Mouse (Mus musculus): ENCODE results near the gene Tbx10. TPM values are rescaled to one million over a fixed set of nuclear protein-coding genes. Genes with fewer than 3 reads are reported as not detected.

The Tbx10 gene
- polyA plus RNA-seq (2012; rRNA removed), result 0.37 and 0.50 TPM in 2 replicates
- 0.28 and 0.30 TPM in 2 replicates for polyA plus RNA-seq (2014; fragmentation: Nextera tagmentation; extraction: Ambion mirVana)

GRCm38 (mm10) chr19:3992416-3992815 lies at the start of gene Tbx10:
TSS of gene Tbx10 (plus strand) at chr19:3992752.
- Histone ChIP-seq H3K36me3 (replicated peaks; ENCODE audit: control insufficient read depth, insufficient read depth, low read depth) (no peaks in the 10 kb centered on the region), H3K4me3 (ENCODE audit: insufficient read depth in 1 of 2, low read depth in 2 of 2, low read length in 2 of 2) (no peak within 1 kb of the TSS), H3K9ac (replicated peaks) (no peak within 1 kb of the TSS), H3K27ac (no peak within 1 kb of the TSS), H3K4me1 (replicated peaks; ENCODE audit: control insufficient read depth in 2 of 2, insufficient read depth in 2 of 2, low read length in 1 of 2) (0 out of 4 replicates have a peak, but pooled peaks cover 0 to 2% of the 10 kb centered on the region in 2 experiments), H3K4me2 (ENCODE audit: low read depth) (no peak within 1 kb of the TSS), H3K9me3 (ENCODE audit: control insufficient read depth, low read length) (no peaks in the 10 kb centered on the region), H3K27me3 (ENCODE audit: control insufficient read depth, insufficient read depth, low read length) (no peaks in the 10 kb centered on the region)
- DNase-seq (ENCODE audit: low read depth in 3 of 3, low spot score in 3 of 3) (no peak), ATAC-seq (ENCODE audit: insufficient read depth) (no peak)
- 44% methylated on average over 5 of the region's 5 CpGs for WGBS (ENCODE audit: insufficient replicate concordance)
- TF ChIP-seq CTCF (IDR thresholded peaks at IDR 0.05; ENCODE audit: low read depth) (no peak), EP300 (IDR thresholded peaks at IDR 0.05; ENCODE audit: low read depth) (no peak)

- Histone ChIP-seq H3K36me3 (replicated peaks; ENCODE audit: control insufficient read depth, insufficient read depth, low read depth) (no peaks in the 10 kb centered on the region), H3K4me3 (ENCODE audit: insufficient read depth in 1 of 2, low read depth in 2 of 2, low read length in 2 of 2) (peak overlapping the region; percentile 23 to 24), H3K9ac (replicated peaks) (no peak overlapping the region), H3K9me3 (ENCODE audit: control insufficient read depth, low read length) (no peaks in the 10 kb centered on the region), H3K27ac (no peak overlapping the region), H3K27me3 (ENCODE audit: control insufficient read depth, insufficient read depth, low read length) (no peaks in the 10 kb centered on the region), H3K4me2 (ENCODE audit: low read depth) (peak overlapping the region; percentile 58), H3K4me1 (replicated peaks; ENCODE audit: control insufficient read depth in 2 of 2, insufficient read depth in 2 of 2, low read length in 1 of 2) (peaks cover 0 to 13% of the 10 kb centered on the region in 2 experiments; a peak in 2 of 4 replicates)
- WGBS (ENCODE audit: insufficient replicate concordance), result 12% methylated on average over 27 of the region's 27 CpGs
- TF ChIP-seq EP300 (IDR thresholded peaks at IDR 0.05; ENCODE audit: low read depth) (no peak), CTCF (IDR thresholded peaks at IDR 0.05; ENCODE audit: low read depth) (no peak)
- ATAC-seq (ENCODE audit: insufficient read depth) (peak; percentile 85), DNase-seq (ENCODE audit: low read depth in 3 of 3, low spot score in 3 of 3) (peak; percentile 50 to 67 (median 55))
Observed at GRCm38 (mm10) chr19:3942986-3943735, 49.4 kb upstream of the Tbx10 start.

- Histone ChIP-seq H3K9me3 (ENCODE audit: control insufficient read depth, low read length) (no peaks in the 10 kb centered on the region), H3K27ac (no peak overlapping the region), H3K9ac (replicated peaks) (no peak overlapping the region), H3K27me3 (ENCODE audit: control insufficient read depth, insufficient read depth, low read length) (no peaks in the 10 kb centered on the region), H3K4me3 (ENCODE audit: insufficient read depth in 1 of 2, low read depth in 2 of 2, low read length in 2 of 2) (no peak overlapping the region), H3K36me3 (replicated peaks; ENCODE audit: control insufficient read depth, insufficient read depth, low read depth) (no peaks in the 10 kb centered on the region), H3K4me2 (ENCODE audit: low read depth) (no peak overlapping the region), H3K4me1 (replicated peaks; ENCODE audit: control insufficient read depth in 2 of 2, insufficient read depth in 2 of 2, low read length in 1 of 2) (peaks cover 0 to 13% of the 10 kb centered on the region in 2 experiments; a peak in 2 of 4 replicates)
- no peak for ATAC-seq (ENCODE audit: insufficient read depth)
- WGBS (ENCODE audit: insufficient replicate concordance), result 18% methylated on average over 10 of the region's 10 CpGs
- TF ChIP-seq EP300 (IDR thresholded peaks at IDR 0.05; ENCODE audit: low read depth) (no peak), CTCF (IDR thresholded peaks at IDR 0.05; ENCODE audit: low read depth) (no peak)
- no peak for DNase-seq (ENCODE audit: low read depth in 3 of 3, low spot score in 3 of 3)
Observed at GRCm38 (mm10) chr19:3945872-3946564, 46.5 kb upstream of the Tbx10 start.

DNA sequence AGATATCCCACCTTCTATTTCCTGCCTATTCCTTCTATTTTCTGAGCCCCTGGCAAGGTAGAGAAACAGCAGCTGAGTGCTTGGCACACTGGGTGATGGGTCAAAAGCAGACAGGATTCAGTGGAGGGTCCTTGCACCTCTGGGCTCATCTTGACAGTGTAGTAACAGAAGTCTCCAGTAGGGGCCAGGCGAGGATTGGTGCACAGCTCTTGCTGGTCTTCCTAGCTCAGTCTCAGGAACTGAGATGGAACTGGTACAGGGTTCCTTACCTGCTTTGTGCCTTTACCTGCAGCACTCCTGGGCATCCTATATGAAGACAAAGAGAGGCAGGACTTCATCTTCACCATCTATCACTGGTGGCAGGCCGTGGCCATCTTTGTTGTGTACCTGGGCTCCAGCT lies 45.8 kb upstream of the Tbx10 start:
- H3K27ac ChIP-seq, result no peak overlapping the region
- no peak for ATAC-seq (ENCODE audit: insufficient read depth)

DNA sequence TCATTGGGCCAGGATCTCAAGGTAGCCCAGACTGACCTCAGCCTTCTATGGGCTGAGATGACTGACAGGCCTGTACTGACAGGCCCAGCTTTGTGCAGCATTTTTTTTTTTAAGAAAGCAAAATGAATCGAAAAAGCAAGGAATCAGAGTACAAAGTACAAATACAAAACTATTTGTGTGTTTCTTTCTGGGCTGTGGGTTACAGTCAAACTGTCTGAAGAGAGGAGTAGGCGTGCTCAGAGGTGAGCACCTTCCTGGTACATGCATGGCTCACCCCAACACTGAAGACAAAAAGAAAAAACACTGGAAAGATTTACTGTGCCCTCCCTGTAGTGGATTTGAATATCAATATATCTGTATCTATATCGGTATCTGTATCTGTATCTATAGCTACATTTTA lies 44.7 kb upstream of the Tbx10 start:
- Histone ChIP-seq H3K36me3 (replicated peaks; ENCODE audit: control insufficient read depth, insufficient read depth, low read depth) (no peaks in the 10 kb centered on the region), H3K4me3 (ENCODE audit: insufficient read depth in 1 of 2, low read depth in 2 of 2, low read length in 2 of 2) (no peak overlapping the region), H3K9ac (replicated peaks) (no peak overlapping the region), H3K27ac (no peak overlapping the region), H3K27me3 (ENCODE audit: control insufficient read depth, insufficient read depth, low read length) (no peaks in the 10 kb centered on the region), H3K4me1 (replicated peaks; ENCODE audit: control insufficient read depth in 2 of 2, insufficient read depth in 2 of 2, low read length in 1 of 2) (peaks cover 0 to 10% of the 10 kb centered on the region in 2 experiments; a peak in 2 of 4 replicates), H3K9me3 (ENCODE audit: control insufficient read depth, low read length) (no peaks in the 10 kb centered on the region), H3K4me2 (ENCODE audit: low read depth) (no peak overlapping the region)
- DNase-seq (ENCODE audit: low read depth in 3 of 3, low spot score in 3 of 3), result no peak
- 66% methylated on average over 3 of the region's 3 CpGs for WGBS (ENCODE audit: insufficient replicate concordance)
- TF ChIP-seq CTCF (IDR thresholded peaks at IDR 0.05; ENCODE audit: low read depth), result no peak
- no peak for TF ChIP-seq EP300 (IDR thresholded peaks at IDR 0.05; ENCODE audit: low read depth)
- no peak for ATAC-seq (ENCODE audit: insufficient read depth)

More for the DNA sequence above, 45.8 kb upstream of the Tbx10 start:
- WGBS (ENCODE audit: insufficient replicate concordance), result 17% methylated on average over 2 of the region's 2 CpGs
- H3K36me3 ChIP-seq (replicated peaks; ENCODE audit: control insufficient read depth, insufficient read depth, low read depth), result no peaks in the 10 kb centered on the region
- no peak overlapping the region for H3K9ac ChIP-seq (replicated peaks)
- peaks cover 0 to 13% of the 10 kb centered on the region in 2 experiments; a peak in 2 of 4 replicates for H3K4me1 ChIP-seq (replicated peaks; ENCODE audit: control insufficient read depth in 2 of 2, insufficient read depth in 2 of 2, low read length in 1 of 2)
- H3K4me3 ChIP-seq (ENCODE audit: insufficient read depth in 1 of 2, low read depth in 2 of 2, low read length in 2 of 2), result no peak overlapping the region
- no peaks in the 10 kb centered on the region for H3K9me3 ChIP-seq (ENCODE audit: control insufficient read depth, low read length)
- TF ChIP-seq EP300 (IDR thresholded peaks at IDR 0.05; ENCODE audit: low read depth) (no peak), CTCF (IDR thresholded peaks at IDR 0.05; ENCODE audit: low read depth) (peak; percentile 94)
- H3K27me3 ChIP-seq (ENCODE audit: control insufficient read depth, insufficient read depth, low read length), result no peaks in the 10 kb centered on the region
- no peak for DNase-seq (ENCODE audit: low read depth in 3 of 3, low spot score in 3 of 3)
- no peak overlapping the region for H3K4me2 ChIP-seq (ENCODE audit: low read depth)

All from liver, embryonic 14.5 days (tissue).